21 mouse cellular contexts compared by ENCODE assay signal in genomic region chr7:80331433-80331832, GRCm38 (mm10).
"Had no signal": no experiment of that assay in that cellular context is flagged by ENCODE, and none has a peak within 500 bp of the region (broad histone marks: within the 10 kb centered on the region; RNA-seq: fewer than 3 reads in every experiment).

No protein-coding gene starts in this region.

- H3K4me3 ChIP-seq: left cerebral cortex, adult 2 months; lung, embryonic 15.5 days; midbrain, embryonic 12.5 days; midbrain, embryonic 15.5 days; neural tube, embryonic 12.5 days; neural tube, embryonic 15.5 days had no signal

- DNase-seq: kidney, postnatal 14 days; kidney, postnatal 4 days; layer of hippocampus, adult 9-11 months; layer of hippocampus, postnatal 36 days; liver, postnatal 0 days; lung, postnatal 10 days; lung, postnatal 36 days; right cerebral cortex, adult 18-20 months; right cerebral cortex, postnatal 14 days; right cerebral cortex, postnatal 4 days; thymus, adult 2 months; thymus, postnatal 14 days; thymus, postnatal 4 days had no signal

- H3K27ac ChIP-seq: left cerebral cortex, adult 2 months; liver, embryonic 14.5 days; lung, embryonic 15.5 days; midbrain, embryonic 12.5 days; midbrain, embryonic 15.5 days; neural tube, embryonic 12.5 days; neural tube, embryonic 15.5 days; stomach, postnatal 0 days had no signal
